Mouse (Mus musculus): ENCODE measurements at regions not wholly inside any gene's neighbourhood (a gene's known extent, or its start where the extent isn't known, plus 50 kb on each side); places are given as distances from the start of the nearest gene placed in this dataset.

GRCm38 (mm10) chr10:126619970-126620369 is 281.2 kb downstream of the Atp23 start:
- no peak overlapping the region for H3K4me3 ChIP-seq
- H3K9me3 ChIP-seq, result no peaks in the 10 kb centered on the region
- ATAC-seq (ENCODE audit: low FRiP score, low read depth), result no peak
- 14% methylated on average over 10 of the region's 10 CpGs for WGBS
- H3K27me3 ChIP-seq, result no peaks in the 10 kb centered on the region
- H3K4me2 ChIP-seq, result peak overlapping the region; percentile 27; the same call in 1 of the 2 replicates
- no peak overlapping the region for H3K27ac ChIP-seq (replicated peaks)
- no peaks in the 10 kb centered on the region for H3K36me3 ChIP-seq
- H3K4me1 ChIP-seq (replicated peaks), result peaks cover 12% of the 10 kb centered on the region; the same call in 1 of the 2 replicates
- no peak overlapping the region for H3K9ac ChIP-seq

- WGBS, result 63% methylated on average over 4 of the region's 4 CpGs
- Histone ChIP-seq H3K27me3 (no peaks in the 10 kb centered on the region), H3K9ac (no peak overlapping the region), H3K36me3 (no peaks in the 10 kb centered on the region), H3K4me2 (no peak overlapping the region), H3K9me3 (no peaks in the 10 kb centered on the region), H3K4me3 (no peak overlapping the region), H3K27ac (replicated peaks) (no peak overlapping the region), H3K4me1 (replicated peaks) (no peaks in the 10 kb centered on the region)
- ATAC-seq (ENCODE audit: low FRiP score, low read depth), result no peak
These were observed 288.9 kb downstream of the Atp23 start for GRCm38 (mm10) chr10:126612226-126612625.

- no peak overlapping the region for H3K4me3 ChIP-seq
- no peaks in the 10 kb centered on the region for H3K27me3 ChIP-seq
- no peak for ATAC-seq (ENCODE audit: low FRiP score, low read depth)
- no peak overlapping the region for H3K27ac ChIP-seq (replicated peaks)
- WGBS, result 58% methylated on average over 8 of the region's 8 CpGs
- H3K4me1 ChIP-seq (replicated peaks), result no peaks in the 10 kb centered on the region
- no peak overlapping the region for H3K4me2 ChIP-seq
- H3K9me3 ChIP-seq, result no peaks in the 10 kb centered on the region
- H3K36me3 ChIP-seq, result no peaks in the 10 kb centered on the region
- H3K9ac ChIP-seq, result no peak overlapping the region
These were observed 290.6 kb downstream of the Atp23 start for GRCm38 (mm10) chr10:126610506-126610905.

GRCm38 (mm10) chr10:126599686-126600085 is 301.5 kb downstream of the Atp23 start:
- H3K4me3 ChIP-seq, result no peak overlapping the region
- WGBS, result 85% methylated on average over 2 of the region's 2 CpGs
- no peak for ATAC-seq (ENCODE audit: low FRiP score, low read depth)

GRCm38 (mm10) chr10:126568155-126568554 is 333.0 kb downstream of the Atp23 start:
- Histone ChIP-seq H3K9me3 (no peaks in the 10 kb centered on the region), H3K36me3 (no peaks in the 10 kb centered on the region), H3K27me3 (no peaks in the 10 kb centered on the region), H3K9ac (no peak overlapping the region), H3K27ac (replicated peaks) (no peak overlapping the region), H3K4me3 (no peak overlapping the region), H3K4me2 (no peak overlapping the region), H3K4me1 (replicated peaks) (no peaks in the 10 kb centered on the region)
- ATAC-seq (ENCODE audit: low FRiP score, low read depth), result no peak
- WGBS, result 43% methylated on average over 8 of the region's 8 CpGs

More at GRCm38 (mm10) chr10:126599686-126600085, 301.5 kb downstream of the Atp23 start:
- Histone ChIP-seq H3K4me2 (no peak overlapping the region), H3K27ac (replicated peaks) (no peak overlapping the region), H3K27me3 (no peaks in the 10 kb centered on the region), H3K9me3 (no peaks in the 10 kb centered on the region), H3K4me1 (replicated peaks) (no peaks in the 10 kb centered on the region), H3K36me3 (no peaks in the 10 kb centered on the region), H3K9ac (no peak overlapping the region)

- no peaks in the 10 kb centered on the region for H3K4me1 ChIP-seq (replicated peaks)
- 80% methylated on average over 14 of the region's 14 CpGs for WGBS
- no peak overlapping the region for H3K27ac ChIP-seq (replicated peaks)
- no peak overlapping the region for H3K9ac ChIP-seq
- no peaks in the 10 kb centered on the region for H3K9me3 ChIP-seq
- H3K4me3 ChIP-seq, result no peak overlapping the region
- no peaks in the 10 kb centered on the region for H3K27me3 ChIP-seq
- ATAC-seq (ENCODE audit: low FRiP score, low read depth), result no peak
- H3K4me2 ChIP-seq, result no peak overlapping the region
- H3K36me3 ChIP-seq, result no peaks in the 10 kb centered on the region
These were observed 335.8 kb downstream of the Atp23 start for GRCm38 (mm10) chr10:126565326-126565725.

- Histone ChIP-seq H3K9me3 (no peaks in the 10 kb centered on the region), H3K4me3 (no peak overlapping the region), H3K4me2 (no peak overlapping the region), H3K4me1 (replicated peaks) (no peaks in the 10 kb centered on the region), H3K27ac (replicated peaks) (no peak overlapping the region), H3K36me3 (no peaks in the 10 kb centered on the region), H3K9ac (no peak overlapping the region), H3K27me3 (no peaks in the 10 kb centered on the region)
- no peak for ATAC-seq (ENCODE audit: low FRiP score, low read depth)
- 85% methylated on average over 7 of the region's 7 CpGs for WGBS
These were observed 346.1 kb downstream of the Atp23 start for GRCm38 (mm10) chr10:126555080-126555479.

- H3K9ac ChIP-seq, result no peak overlapping the region
- 36% methylated on average over 3 of the region's 3 CpGs for WGBS
- no peak for ATAC-seq (ENCODE audit: low FRiP score, low read depth)
These were observed 369.2 kb downstream of the Atp23 start for GRCm38 (mm10) chr10:126531950-126532349.

GRCm38 (mm10) chr10:126531368-126531767 is 369.8 kb downstream of the Atp23 start:
- Histone ChIP-seq H3K27me3 (no peaks in the 10 kb centered on the region), H3K4me1 (replicated peaks) (peaks cover 8% of the 10 kb centered on the region; the same call in 1 of the 2 replicates), H3K9ac (no peak overlapping the region), H3K4me3 (no peak overlapping the region), H3K9me3 (no peaks in the 10 kb centered on the region), H3K36me3 (no peaks in the 10 kb centered on the region), H3K4me2 (no peak overlapping the region), H3K27ac (replicated peaks) (no peak overlapping the region)
- no peak for ATAC-seq (ENCODE audit: low FRiP score, low read depth)
- 42% methylated on average over 1 of the region's 1 CpGs for WGBS

More at GRCm38 (mm10) chr10:126531950-126532349, 369.2 kb downstream of the Atp23 start:
- no peaks in the 10 kb centered on the region for H3K36me3 ChIP-seq
- H3K9me3 ChIP-seq, result no peaks in the 10 kb centered on the region
- no peak overlapping the region for H3K4me2 ChIP-seq
- no peak overlapping the region for H3K4me3 ChIP-seq
- peaks cover 8% of the 10 kb centered on the region; the same call in 1 of the 2 replicates for H3K4me1 ChIP-seq (replicated peaks)
- H3K27ac ChIP-seq (replicated peaks), result no peak overlapping the region
- no peaks in the 10 kb centered on the region for H3K27me3 ChIP-seq

- no peak overlapping the region for H3K4me2 ChIP-seq
- no peaks in the 10 kb centered on the region for H3K9me3 ChIP-seq
- no peaks in the 10 kb centered on the region for H3K27me3 ChIP-seq
- WGBS, result 86% methylated on average over 2 of the region's 2 CpGs
- H3K4me3 ChIP-seq, result no peak overlapping the region
- H3K36me3 ChIP-seq, result no peaks in the 10 kb centered on the region
- no peak overlapping the region for H3K27ac ChIP-seq (replicated peaks)
- H3K9ac ChIP-seq, result no peak overlapping the region
- ATAC-seq (ENCODE audit: low FRiP score, low read depth), result no peak
- peaks cover 8% of the 10 kb centered on the region; the same call in 1 of the 2 replicates for H3K4me1 ChIP-seq (replicated peaks)
These were observed 372.4 kb downstream of the Atp23 start for GRCm38 (mm10) chr10:126528801-126529200.

- Histone ChIP-seq H3K4me1 (replicated peaks) (peaks cover 20% of the 10 kb centered on the region), H3K36me3 (no peaks in the 10 kb centered on the region), H3K9me3 (no peaks in the 10 kb centered on the region), H3K9ac (no peak overlapping the region), H3K27me3 (no peaks in the 10 kb centered on the region), H3K4me2 (no peak overlapping the region), H3K27ac (replicated peaks) (no peak overlapping the region), H3K4me3 (no peak overlapping the region)
- 23% methylated on average over 5 of the region's 5 CpGs for WGBS
- ATAC-seq (ENCODE audit: low FRiP score, low read depth), result no peak
These were observed 375.0 kb downstream of the Atp23 start for GRCm38 (mm10) chr10:126526186-126526585.

- 40% methylated on average over 7 of the region's 7 CpGs for WGBS
- no peaks in the 10 kb centered on the region for H3K27me3 ChIP-seq
- no peak overlapping the region for H3K27ac ChIP-seq (replicated peaks)
- no peak overlapping the region for H3K4me3 ChIP-seq
- no peak overlapping the region for H3K4me2 ChIP-seq
- no peak overlapping the region for H3K9ac ChIP-seq
- H3K36me3 ChIP-seq, result no peaks in the 10 kb centered on the region
- ATAC-seq (ENCODE audit: low FRiP score, low read depth), result no peak
- H3K9me3 ChIP-seq, result no peaks in the 10 kb centered on the region; the same call in 1 of the 2 replicates
- H3K4me1 ChIP-seq (replicated peaks), result peaks cover 16% of the 10 kb centered on the region
These were observed 379.0 kb downstream of the Atp23 start for GRCm38 (mm10) chr10:126521836-126522815.
